Mouse (Mus musculus) heart, postnatal 0 days (tissue): ENCODE measurements around the gene Gm10645.

Source experiments
- CTCF ChIP-seq: IDR thresholded peaks from 2 replicates; pipeline ENCODE4 v1.5.1; 2016; ENCODE audit warnings: antibody characterized with exemption, control low read depth, low read depth
- EP300 ChIP-seq: IDR thresholded peaks from 2 replicates; pipeline ENCODE4 v1.6.1; 2016; ENCODE audit warnings: antibody characterized with exemption, low read depth

GRCm38 (mm10) chr8:83169127-83169526 lies 3.2 kb upstream of the Gm10645 start:
- TF ChIP-seq CTCF: no peak
- no peak for TF ChIP-seq EP300
